Mouse (Mus musculus) hindbrain, postnatal 0 days (tissue): ENCODE results near the gene Dtnb. TPM values are rescaled to one million over a fixed set of nuclear protein-coding genes. Genes with fewer than 3 reads are reported as not detected.

Experiments
- ATAC-seq: fragments of 200-750 bp; cut with Nextera tagmentation; 2 replicates; pipeline ENCODE4 v1.8.0; 2017; ENCODE audit warnings: mild to moderate bottlenecking, moderate TSS enrichment, moderate library complexity
- DNase-seq: peaks from one replicate; pipeline ENCODE4 v3.0.0-alpha.2; 2015; ENCODE audit warnings: low spot score
- H3K27ac ChIP-seq: fragments of 300-500 bp; sonication (generic); 2 replicates; pipeline ENCODE4 v1.5.1; 2014; ENCODE audit warnings: mild to moderate bottlenecking
- H3K27me3 ChIP-seq: fragments of 300-500 bp; sonication (generic); 2 replicates; pipeline ENCODE4 v1.6.1; 2014; ENCODE audit warnings: low read length, mixed read lengths; ENCODE audit not compliant: insufficient read depth
- H3K36me3 ChIP-seq: fragments of 300-500 bp; sonication (generic); 2 replicates; pipeline ENCODE4 v1.6.1; 2014; ENCODE audit warnings: low read length, mixed read lengths; ENCODE audit not compliant: insufficient read depth
- H3K4me1 ChIP-seq: fragments of 300-500 bp; sonication (generic); 2 replicates; pipeline ENCODE4 v1.6.1; 2014; ENCODE audit warnings: antibody characterized with exemption, low read length, mixed read lengths; ENCODE audit not compliant: insufficient read depth
- H3K4me2 ChIP-seq: fragments of 300-500 bp; sonication (generic); 2 replicates; pipeline ENCODE4 v1.6.1; 2014; ENCODE audit warnings: low read depth, mild to moderate bottlenecking, low read length, moderate library complexity, mixed read lengths
- H3K4me3 ChIP-seq: fragments of 300-500 bp; sonication (generic); 2 replicates; pipeline ENCODE4 v1.5.1; 2014; ENCODE audit warnings: low read length
- H3K9ac ChIP-seq: fragments of 300-500 bp; sonication (generic); replicated peaks from 2 replicates; pipeline ENCODE4 v1.6.1; 2014; ENCODE audit warnings: mild to moderate bottlenecking, low read length, moderate library complexity, mixed read lengths
- H3K9me3 ChIP-seq: fragments of 300-500 bp; sonication (generic); 2 replicates; pipeline ENCODE4 v1.6.1; 2016; ENCODE audit warnings: low read length, mixed read lengths
- CTCF ChIP-seq: IDR thresholded peaks from 2 replicates; pipeline ENCODE4 v1.5.1; 2016; ENCODE audit warnings: antibody characterized with exemption, control low read depth, low read depth
- WGBS: fragments of 180-500 bp; shearing (Covaris S2); extraction: QIAGEN DNeasy Blood & Tissue Kit; methylation state at CpG from one replicate; pipeline ENCODE4 v1.1.7; 2014; 5-methylcytosine and 5-hydroxymethylcytosine counted together
- microRNA-seq, 2 experiments: library from miRNA; unstranded; fragments of <30 nt; microRNA quantifications; one replicate each; pipeline ENCODE4; 2016
- polyA plus RNA-seq: library from polyadenylated mRNA; unstranded; fragments of >200 nt; fragmentation: Nextera tagmentation; extraction: Ambion mirVana; gene quantifications from 2 replicates; pipeline ENCODE4 v1.2.1, GENCODE M21; 2015
- total RNA-seq: library from RNA; depleted of rRNA; stranded (reverse); fragments of >200 nt; gene quantifications from 2 replicates; pipeline ENCODE4 v1.2.3, GENCODE M21; 2014; rRNA removed

Gene Dtnb
- total and polyA plus RNA-seq, 2 experiments from 2014 or later: 51.6 to 54.3 TPM

DNA sequence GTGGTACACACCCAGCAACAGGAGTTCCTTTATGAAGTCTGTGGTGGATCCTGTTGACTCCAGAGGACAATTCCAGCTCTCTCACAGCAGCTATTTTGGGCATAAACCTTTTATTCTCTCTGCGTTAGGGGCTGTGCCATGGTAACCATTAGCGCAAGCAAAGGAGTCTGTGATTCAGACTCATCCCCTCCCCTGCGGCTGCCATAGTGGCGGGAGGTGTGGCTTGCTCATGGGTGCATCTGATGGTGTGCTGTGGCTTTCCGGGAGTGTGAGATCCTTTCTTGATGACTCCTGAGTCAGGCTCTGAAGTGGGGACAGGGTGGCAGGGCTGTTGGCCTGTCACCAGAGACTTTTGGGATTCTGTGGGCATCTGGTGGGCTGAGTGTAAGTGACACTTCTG lies 251.2 kb downstream of the Dtnb start:
- no peaks in the 10 kb centered on the region for H3K36me3 ChIP-seq
- ATAC-seq (0 out of 2 replicates have a peak, but pooled peaks have one; percentile 25), DNase-seq (no peak)
- H3K4me2 ChIP-seq: no peak overlapping the region
- WGBS: 35% methylated on average over 5 of the region's 5 CpGs
- no peaks in the 10 kb centered on the region for H3K9me3 ChIP-seq
- peaks cover 26% of the 10 kb centered on the region for H3K4me1 ChIP-seq
- H3K27ac ChIP-seq: no peak overlapping the region
- no peak overlapping the region for H3K4me3 ChIP-seq
- TF ChIP-seq CTCF: no peak
- H3K27me3 ChIP-seq: no peaks in the 10 kb centered on the region
- no peak overlapping the region for H3K9ac ChIP-seq

DNA sequence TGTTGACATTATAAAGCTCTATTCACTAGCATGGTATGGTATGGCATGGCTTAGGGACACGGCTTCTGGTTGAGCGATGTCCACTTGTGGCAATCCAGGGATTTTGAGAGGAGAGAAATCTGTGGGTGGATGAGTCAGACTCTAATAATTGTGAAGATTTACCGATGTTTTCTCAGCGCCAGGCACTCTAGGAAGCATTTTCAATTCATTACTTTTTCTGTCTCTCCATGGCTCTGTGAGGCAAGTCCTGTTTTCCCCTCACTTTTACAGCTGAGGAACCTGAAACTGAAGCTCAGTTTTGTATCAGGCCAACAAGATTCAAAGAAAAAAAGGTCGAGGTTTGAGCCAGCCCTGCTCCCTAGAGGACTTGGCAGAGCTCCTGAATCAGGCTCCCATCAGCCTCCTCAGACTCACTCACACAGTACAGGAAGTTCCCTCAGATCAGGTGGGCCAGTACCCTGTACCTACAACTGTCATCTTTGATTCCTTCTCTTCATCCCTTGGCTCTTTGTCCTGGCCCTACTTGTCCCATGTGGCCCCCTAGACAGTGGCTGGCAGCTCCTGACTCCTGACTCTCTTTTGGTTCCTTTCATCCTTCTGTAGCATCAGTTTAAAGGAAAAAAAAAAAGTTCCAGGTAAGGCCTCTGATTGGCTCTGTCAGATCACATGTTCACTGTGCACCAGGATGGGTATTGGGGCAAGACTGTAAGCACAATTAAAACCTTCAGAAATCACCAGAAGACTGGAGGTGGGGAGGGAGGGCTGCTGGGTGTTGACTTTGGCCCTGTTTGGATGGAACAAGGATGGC lies 252.9 kb downstream of the Dtnb start:
- DNase-seq: no peak
- Histone ChIP-seq H3K27ac (0 out of 2 replicates have a peak overlapping the region, but pooled peaks have one; percentile 13), H3K9ac (no peak overlapping the region), H3K9me3 (no peaks in the 10 kb centered on the region), H3K4me1 (peaks cover 20% of the 10 kb centered on the region), H3K27me3 (no peaks in the 10 kb centered on the region), H3K4me2 (no peak overlapping the region), H3K36me3 (no peaks in the 10 kb centered on the region), H3K4me3 (no peak overlapping the region)
- TF ChIP-seq CTCF: no peak
- ATAC-seq: no peak
- 57% methylated on average over 5 of the region's 5 CpGs for WGBS

GRCm38 (mm10) chr12:3825714-3826080 lies 253.5 kb downstream of the Dtnb start:
- Histone ChIP-seq H3K36me3 (no peaks in the 10 kb centered on the region), H3K4me1 (peaks cover 18% of the 10 kb centered on the region), H3K4me3 (no peak overlapping the region), H3K9ac (no peak overlapping the region), H3K27me3 (no peaks in the 10 kb centered on the region), H3K27ac (0 out of 2 replicates have a peak overlapping the region, but pooled peaks have one; percentile 4), H3K4me2 (no peak overlapping the region), H3K9me3 (no peaks in the 10 kb centered on the region)
- WGBS: 58% methylated on average over 12 of the region's 12 CpGs
- DNase-seq (no peak), ATAC-seq (no peak)
- no peak for TF ChIP-seq CTCF

DNA sequence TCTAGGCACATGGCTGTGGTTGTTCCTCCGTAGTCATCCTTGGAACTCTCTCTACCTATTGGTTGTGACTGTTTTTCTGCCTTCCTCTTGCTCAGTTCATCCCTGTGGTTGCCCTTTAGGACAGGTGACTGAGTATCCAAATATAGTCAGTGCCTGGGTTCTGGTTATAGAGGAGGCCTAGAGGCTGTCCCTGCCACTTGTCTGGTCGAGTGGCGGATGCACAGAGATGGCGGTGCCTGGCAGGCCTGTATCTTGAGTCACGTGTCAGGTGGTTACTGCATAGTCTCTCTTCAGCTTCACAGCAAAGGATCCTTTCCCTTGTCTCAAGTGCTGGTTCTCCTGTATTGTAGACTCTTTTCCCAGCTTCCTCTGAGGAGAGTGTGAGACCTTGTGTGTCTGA lies 255.6 kb downstream of the Dtnb start:
- Histone ChIP-seq H3K9ac (no peak overlapping the region), H3K4me1 (peaks cover 20% of the 10 kb centered on the region), H3K27ac (no peak overlapping the region), H3K4me2 (no peak overlapping the region), H3K4me3 (no peak overlapping the region), H3K27me3 (no peaks in the 10 kb centered on the region), H3K36me3 (no peaks in the 10 kb centered on the region), H3K9me3 (no peaks in the 10 kb centered on the region)
- 87% methylated on average over 5 of the region's 5 CpGs for WGBS
- DNase-seq (no peak), ATAC-seq (no peak)
- no peak for TF ChIP-seq CTCF

Small RNAs within 50 kb of the gene (microRNA-seq; reads per million reads assigned to microRNA genes)
- gene Gm26050: 0 reads per million in 2 experiments

Other genes starting within 250 kb of the Dtnb start
- 142 and 150 TPM in 2 replicates for gene Kif3c, start 207.2 kb upstream of the Dtnb start, total RNA-seq
- gene Kif3c, start 207.2 kb upstream of the Dtnb start, polyA plus RNA-seq: 56.0 and 58.5 TPM in 2 replicates
- 13.2 and 16.1 TPM in 2 replicates for gene Asxl2, start 145.5 kb upstream of the Dtnb start, total RNA-seq
- 9.6 and 10.7 TPM in 2 replicates for gene Asxl2, start 145.5 kb upstream of the Dtnb start, polyA plus RNA-seq
- gene Dnmt3a, start 233.6 kb downstream of the Dtnb start, total RNA-seq: 81.8 and 90.3 TPM in 2 replicates
- gene Dnmt3a, start 233.6 kb downstream of the Dtnb start, polyA plus RNA-seq: 133 and 134 TPM in 2 replicates